Mouse (Mus musculus) left cerebral cortex, adult 8-10 months (tissue): ENCODE measurements around the gene Ccdc58. TPM values are rescaled to one million over a fixed set of nuclear protein-coding genes. Genes with fewer than 3 reads are reported as not detected.
"Not testable (repeated sequence)": the region's sequence is repeated elsewhere in the genome, so short reads cannot be mapped to it uniquely, and the experiment has no call there.

Experiments used
- DNase-seq, 2 experiments: peaks; one replicate each; pipeline ENCODE4 v3.0.0; 2022; ENCODE audit warnings: low spot score in 2 of 2
- total RNA-seq, 4 experiments: library from RNA; stranded (reverse); gene quantifications; 2 replicates each; pipeline ENCODE4 v1.2.4; 2022

Ccdc58 gene
- 10 to 100 TPM; 15.4 to 22.0 (median 19.1) TPM for total RNA-seq

GRCm38 (mm10) chr16:36071450-36072379 is at the start of gene Ccdc58, which contains the start of gene Fam162a:
Ccdc58 (plus strand) TSS chr16:36071685.
Fam162a (minus strand) TSS chr16:36071594.
- DNase-seq, result peak; percentile 88 to 91

DNA sequence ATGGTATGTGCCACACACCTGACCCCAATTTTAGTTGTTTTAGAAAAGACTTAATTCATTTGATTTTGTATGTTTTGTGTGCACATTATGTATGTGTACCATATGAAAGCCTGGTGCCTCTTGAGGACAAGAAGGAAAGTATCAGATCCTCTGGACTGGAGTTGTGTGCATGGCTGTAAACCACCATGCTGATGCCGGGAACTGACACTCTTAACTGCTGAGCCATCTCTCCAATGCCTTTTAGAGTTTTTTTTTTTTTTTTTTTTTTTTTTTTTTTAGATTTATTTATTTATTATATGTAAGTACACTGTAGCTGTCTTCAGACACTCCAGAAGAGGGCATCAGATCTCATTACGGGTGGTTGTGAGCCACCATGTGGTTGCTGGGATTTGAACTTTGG is 43.4 kb upstream of the Ccdc58 start:
- not testable (repeated sequence) for DNase-seq

DNA sequence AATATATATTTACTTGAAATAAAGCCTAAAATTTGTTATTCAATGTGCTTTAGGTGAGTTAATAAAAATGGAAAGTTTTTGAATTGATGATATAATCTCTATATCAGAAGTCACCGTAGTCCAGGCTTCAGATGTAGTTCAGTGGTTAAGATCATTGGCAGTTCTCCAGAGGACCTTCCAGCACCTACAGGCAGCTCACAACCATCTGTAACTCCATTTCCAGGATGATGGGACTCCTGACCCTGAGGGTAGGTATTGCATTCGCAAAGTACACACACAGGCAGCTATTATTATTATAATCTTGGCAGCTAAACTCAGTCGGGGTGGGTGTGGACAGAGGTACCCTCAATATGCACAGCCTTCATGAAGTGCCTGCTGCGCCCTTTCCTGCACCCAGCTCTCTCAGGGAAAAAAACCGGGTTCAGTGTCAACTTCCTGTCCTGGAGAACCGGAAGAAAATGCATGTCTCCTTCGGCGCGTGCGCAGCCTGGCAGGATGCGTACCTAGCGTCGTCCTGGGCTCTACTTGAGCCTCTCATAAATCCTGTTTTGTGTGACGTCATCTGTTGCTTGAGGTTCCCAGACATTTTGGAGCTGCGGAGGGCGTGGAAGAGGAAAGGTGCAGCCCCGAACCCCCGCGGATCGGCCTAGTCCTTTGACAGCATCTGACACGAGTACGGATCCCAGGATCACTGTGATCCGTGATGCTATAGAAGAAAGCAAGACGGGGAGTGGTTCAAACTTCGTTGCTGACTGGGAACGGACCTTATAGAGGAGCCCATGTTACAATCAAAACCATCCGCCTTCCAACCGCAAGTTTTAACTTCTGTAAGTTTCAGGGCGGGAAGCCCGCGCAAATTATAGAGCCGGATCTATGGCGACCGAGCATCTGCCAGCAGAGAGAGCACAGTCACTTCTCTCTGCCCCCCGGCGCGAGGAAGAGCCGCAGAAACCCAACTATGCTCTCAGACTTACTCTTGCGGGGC is 30.6 kb upstream of the Ccdc58 start, which contains the start of gene Wdr5b:
Wdr5b (plus strand) TSS at position 551 of the 985 bp plus-strand sequence.
- peak; percentile 79 to 97 for DNase-seq

GRCm38 (mm10) chr16:36041625-36042020 is 29.9 kb upstream of the Ccdc58 start:
- no peak for DNase-seq

DNA sequence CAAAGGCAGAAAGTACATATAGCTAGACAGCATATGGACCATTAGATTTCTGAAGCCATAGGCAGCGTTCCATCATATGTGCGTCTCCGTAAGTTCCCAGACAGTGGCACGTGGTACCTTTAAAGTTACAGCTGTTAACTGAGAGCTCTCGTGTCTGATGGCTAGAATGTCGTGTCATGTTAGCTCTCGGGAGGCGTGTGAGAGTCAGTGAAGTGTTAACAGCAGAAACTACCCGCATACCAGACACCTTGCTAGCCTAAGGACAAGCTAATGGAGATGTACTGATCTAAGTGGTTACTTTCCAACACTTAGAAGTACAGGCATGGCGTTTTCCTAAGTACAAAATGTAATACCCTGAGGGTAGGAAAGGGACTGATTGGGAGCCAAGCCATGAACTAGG is 28.4 kb upstream of the Ccdc58 start:
- no peak for DNase-seq

DNA sequence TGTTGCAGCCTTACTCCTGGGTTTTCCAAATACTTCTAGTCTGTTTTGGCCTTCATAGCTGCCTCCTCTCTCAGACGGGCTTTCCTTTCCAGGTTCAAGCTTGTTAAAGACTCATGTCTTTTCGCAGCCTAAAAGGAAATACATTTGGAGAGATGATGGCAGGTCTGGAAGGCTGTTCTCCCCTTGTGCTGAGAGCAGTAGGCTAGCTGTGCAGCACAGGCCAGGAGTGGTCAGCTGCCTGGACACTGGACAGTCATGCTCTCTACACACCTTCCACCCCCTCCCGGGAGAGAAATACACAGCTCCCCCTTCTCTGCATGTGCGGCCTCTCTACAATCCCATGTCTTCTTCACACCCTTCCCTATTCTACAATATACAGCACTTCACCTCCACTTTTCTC is 27.5 kb upstream of the Ccdc58 start:
- DNase-seq, result no peak

DNA sequence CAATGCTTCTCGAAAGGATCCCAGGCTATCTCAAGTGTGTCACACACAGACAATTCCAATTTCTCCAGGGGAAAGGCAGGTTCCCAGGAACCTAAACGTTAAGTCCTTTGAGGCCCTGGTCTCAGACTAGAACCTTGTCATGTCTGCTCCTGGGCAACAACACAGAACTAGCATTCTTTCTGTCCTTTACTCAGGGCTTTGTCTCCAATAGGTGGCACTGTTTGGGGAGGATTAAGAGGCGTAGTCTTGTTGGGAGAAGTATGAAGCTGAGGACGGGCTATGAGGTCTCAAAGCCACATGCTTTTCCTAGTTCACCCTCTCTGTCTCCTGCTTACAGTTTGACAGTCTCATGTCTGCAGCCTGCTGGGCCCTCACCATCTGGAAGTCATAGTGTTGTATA is 23.9 kb upstream of the Ccdc58 start:
- no peak for DNase-seq

DNA sequence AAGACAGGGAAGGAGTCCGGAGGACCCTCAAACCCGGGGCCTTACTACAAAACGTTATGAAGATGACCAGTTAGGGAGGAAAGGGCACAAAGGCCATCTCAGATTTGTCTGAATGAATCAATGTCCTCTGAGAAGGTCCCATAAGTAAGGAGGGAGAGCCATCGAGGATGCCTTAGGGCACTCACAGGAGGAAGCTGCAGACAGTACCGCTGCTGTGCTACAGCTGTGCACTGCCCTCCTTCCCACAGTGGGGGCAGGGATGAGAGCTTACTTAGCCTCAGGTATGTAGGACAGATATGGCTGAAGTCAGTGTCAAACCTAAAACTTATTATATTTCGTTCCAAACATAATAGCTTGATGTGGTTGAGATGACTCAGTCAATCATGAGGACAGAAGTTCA is 20.0 kb upstream of the Ccdc58 start:
- DNase-seq, result no peak

- DNase-seq, result no peak
Measured at GRCm38 (mm10) chr16:36053524-36054275, 17.8 kb upstream of the Ccdc58 start.

GRCm38 (mm10) chr16:36054920-36055319 is 16.6 kb upstream of the Ccdc58 start:
- no peak for DNase-seq

DNA sequence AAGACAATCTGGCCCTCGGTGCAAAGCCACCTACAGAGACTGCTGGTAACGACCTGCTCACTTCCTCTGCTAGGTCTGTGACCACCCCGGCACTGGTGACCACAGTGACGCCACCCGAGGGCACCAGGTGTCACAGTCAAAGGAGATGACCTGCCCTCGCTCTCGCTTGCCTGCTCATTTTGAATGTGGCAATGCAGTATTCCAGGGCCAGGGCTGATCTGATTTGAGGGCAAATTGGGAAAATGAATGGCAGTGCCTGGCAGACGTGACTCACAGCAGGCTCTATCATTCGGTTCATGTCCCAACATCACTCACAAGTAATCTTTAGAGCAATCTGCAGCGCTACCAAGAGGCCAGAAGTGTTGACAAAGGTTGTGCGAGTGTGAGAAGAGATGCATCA is 15.1 kb upstream of the Ccdc58 start:
- no peak for DNase-seq

DNA sequence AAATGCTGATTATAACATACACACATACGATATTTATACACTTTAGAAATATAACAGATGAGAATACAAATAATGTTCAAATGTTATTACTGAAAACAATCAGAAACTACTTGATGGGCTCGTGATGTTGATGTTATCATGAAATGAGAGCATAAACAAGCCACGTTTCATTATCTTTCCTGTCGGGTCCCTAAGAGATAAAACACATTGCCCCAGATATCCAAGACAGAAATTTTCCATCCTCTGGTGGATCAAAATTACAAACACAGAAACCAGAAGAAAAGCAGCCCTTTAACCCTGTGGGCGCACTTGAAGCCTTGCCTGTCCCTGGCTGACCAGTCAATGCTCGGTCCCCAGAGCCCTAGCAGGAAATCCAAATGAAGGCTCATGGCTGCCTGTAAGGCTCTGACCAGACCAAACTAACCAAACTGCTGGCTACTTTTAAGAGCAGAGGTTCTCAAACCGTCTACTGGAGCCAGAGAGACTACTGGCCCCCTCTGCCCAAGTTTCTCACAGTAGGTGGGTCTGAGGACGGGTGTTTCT is 13.5 kb upstream of the Ccdc58 start:
- no peak for DNase-seq

GRCm38 (mm10) chr16:36062534-36062933 is 9.0 kb upstream of the Ccdc58 start:
- DNase-seq, result not testable (repeated sequence)

- no peak for DNase-seq
Measured at GRCm38 (mm10) chr16:36063315-36063714, 8.2 kb upstream of the Ccdc58 start.

- DNase-seq, result no peak
Measured at GRCm38 (mm10) chr16:36064904-36065303, 6.6 kb upstream of the Ccdc58 start.

- DNase-seq, result no peak
Measured at GRCm38 (mm10) chr16:36067694-36068093, 3.8 kb upstream of the Ccdc58 start.

GRCm38 (mm10) chr16:36068356-36068755 is 3.1 kb upstream of the Ccdc58 start:
- DNase-seq, result no peak

- DNase-seq, result no peak
Measured at GRCm38 (mm10) chr16:36069819-36070575, 1.5 kb upstream of the Ccdc58 start.

- DNase-seq, result no peak
Measured at GRCm38 (mm10) chr16:36071071-36071449, 425 bp upstream of the Ccdc58 start.

DNA sequence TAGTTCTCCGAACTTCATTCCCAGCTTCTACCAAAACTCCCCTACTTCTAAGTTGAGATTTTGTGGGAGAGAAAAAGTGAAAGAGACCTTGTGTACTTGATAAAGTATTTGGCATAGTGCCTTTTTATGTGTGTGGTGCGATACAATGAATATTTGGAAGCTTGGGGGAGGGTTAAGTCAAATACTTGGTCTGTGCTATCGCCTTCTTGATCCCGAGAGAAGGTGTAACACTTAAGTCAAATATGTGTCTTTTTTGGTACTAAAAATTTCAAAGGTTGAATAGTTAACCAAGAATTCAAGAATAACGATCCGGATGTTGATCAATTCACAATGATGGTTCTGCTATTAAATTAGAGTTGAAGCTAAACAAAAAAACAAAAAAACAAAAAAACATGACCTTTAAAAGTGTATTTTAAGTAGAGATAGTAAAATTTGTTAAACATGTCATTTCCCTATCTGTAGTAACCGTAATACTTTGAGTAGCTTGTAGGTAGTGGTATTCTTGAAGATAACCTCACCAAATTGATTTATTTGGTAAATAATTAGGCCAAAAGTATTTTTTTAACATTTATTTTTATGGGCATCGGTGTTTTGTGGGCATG is 1.0 kb downstream of the Ccdc58 start:
- no peak for DNase-seq
